Mouse (Mus musculus): ENCODE measurements around the gene Prl8a6. TPM values are rescaled to one million over a fixed set of nuclear protein-coding genes. Genes with fewer than 3 reads are reported as not detected.

Prl8a6 gene
- not detected for polyA plus RNA-seq (2017; shearing (Covaris generic))

DNA sequence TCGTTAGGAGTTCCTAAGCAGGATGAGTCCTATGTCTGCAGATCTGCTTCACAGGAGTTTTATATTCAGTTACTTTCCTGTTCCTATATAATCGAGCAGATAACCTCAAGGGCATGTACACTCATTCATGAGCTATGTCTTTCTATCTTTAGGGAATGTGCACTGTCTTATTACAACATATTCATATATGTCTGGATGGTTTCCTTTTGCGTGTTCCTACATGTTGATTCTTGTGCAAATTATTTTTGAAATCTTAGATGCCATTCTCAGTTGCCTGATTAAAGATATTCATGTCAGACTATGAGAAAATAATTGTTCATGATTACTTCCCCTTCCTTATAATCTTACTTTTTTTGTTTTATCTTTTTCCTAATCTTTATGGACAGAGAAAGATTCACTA, at the start of gene Prl8a6:
TSS of gene Prl8a6 (minus strand) at position 101 of the 400 bp plus-strand sequence.

GRCm38 (mm10) chr13:27390746-27391145, 47.7 kb downstream of the Prl8a6 start, which contains the start of gene Prl2b1:
Prl2b1 (minus strand) TSS chr13:27390846.

Other genes with a start within 250 kb of the Prl8a6 start
- gene Prl3c1, start 242.0 kb downstream of the Prl8a6 start, polyA plus RNA-seq (2017; shearing (Covaris generic)), result not detected
- not detected for gene Prl3b1, start 196.8 kb downstream of the Prl8a6 start, polyA plus RNA-seq (2017; shearing (Covaris generic))
- gene Prl3a1, start 179.3 kb downstream of the Prl8a6 start, polyA plus RNA-seq (2017; shearing (Covaris generic)), result not detected
- not detected for gene Prl6a1, start 126.1 kb downstream of the Prl8a6 start, polyA plus RNA-seq (2017; shearing (Covaris generic))
- gene Prl8a2, start 93.0 kb downstream of the Prl8a6 start, polyA plus RNA-seq (2017; shearing (Covaris generic)), result not detected
- gene Prl2b1, start 47.8 kb downstream of the Prl8a6 start, polyA plus RNA-seq (2017; shearing (Covaris generic)), result not detected
- not detected for gene Prl8a8, start 74.5 kb upstream of the Prl8a6 start, polyA plus RNA-seq (2017; shearing (Covaris generic))
- not detected for gene Prl8a9, start 125.9 kb upstream of the Prl8a6 start, polyA plus RNA-seq (2017; shearing (Covaris generic))
- not detected for gene Prl8a1, start 143.5 kb upstream of the Prl8a6 start, polyA plus RNA-seq (2017; shearing (Covaris generic))
- not detected for gene Prl7b1, start 171.9 kb upstream of the Prl8a6 start, polyA plus RNA-seq (2017; shearing (Covaris generic))
- not detected for gene Prl7a1, start 203.8 kb upstream of the Prl8a6 start, polyA plus RNA-seq (2017; shearing (Covaris generic))
- gene Prl7a2, start 229.3 kb upstream of the Prl8a6 start, polyA plus RNA-seq (2017; shearing (Covaris generic)), result not detected